Mouse (Mus musculus): ENCODE results near the gene Gm38394. TPM values are rescaled to one million over a fixed set of nuclear protein-coding genes. Genes with fewer than 3 reads are reported as not detected.

Gene Gm38394
- total RNA-seq, 2 experiments from 2014 or later = 24.0 to 24.2 TPM

DNA sequence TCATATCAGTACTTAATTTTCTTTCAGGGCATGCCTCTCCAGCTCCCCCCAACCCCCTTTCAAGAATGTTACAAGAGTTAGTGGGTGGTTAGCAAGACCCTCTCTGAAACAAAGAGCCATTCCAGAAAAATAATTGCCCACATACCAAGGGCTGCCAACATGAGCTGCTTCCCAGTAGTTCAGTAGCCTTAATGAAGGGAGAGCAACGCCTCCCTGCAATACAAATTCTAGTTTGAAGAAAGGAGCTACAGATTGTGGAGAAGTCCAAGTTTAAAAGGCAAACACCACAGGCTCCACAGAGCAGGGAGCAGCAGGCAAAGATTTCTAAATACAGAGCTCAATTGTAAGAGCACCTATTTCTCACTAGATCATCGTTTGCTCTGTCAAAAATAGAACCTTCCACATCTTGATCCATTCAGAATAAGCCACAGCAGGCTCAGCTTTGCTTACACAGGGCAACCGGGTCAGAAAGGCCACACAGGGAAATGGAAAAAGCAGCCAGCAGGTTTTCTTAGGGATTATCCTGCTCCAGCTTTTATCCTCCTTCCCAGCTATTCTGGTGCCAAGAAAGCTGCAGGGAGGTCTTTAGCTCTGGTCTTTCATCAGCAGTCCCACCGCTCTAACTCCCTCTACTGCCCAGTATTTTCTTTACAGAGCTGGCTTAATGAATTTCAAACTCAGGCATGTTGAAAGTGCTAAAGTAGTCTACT, 64.7 kb downstream of the Gm38394 start:
- DNase-seq (ENCODE audit: low spot score in 2 of 2) = peak; percentile 26 to 61

DNA sequence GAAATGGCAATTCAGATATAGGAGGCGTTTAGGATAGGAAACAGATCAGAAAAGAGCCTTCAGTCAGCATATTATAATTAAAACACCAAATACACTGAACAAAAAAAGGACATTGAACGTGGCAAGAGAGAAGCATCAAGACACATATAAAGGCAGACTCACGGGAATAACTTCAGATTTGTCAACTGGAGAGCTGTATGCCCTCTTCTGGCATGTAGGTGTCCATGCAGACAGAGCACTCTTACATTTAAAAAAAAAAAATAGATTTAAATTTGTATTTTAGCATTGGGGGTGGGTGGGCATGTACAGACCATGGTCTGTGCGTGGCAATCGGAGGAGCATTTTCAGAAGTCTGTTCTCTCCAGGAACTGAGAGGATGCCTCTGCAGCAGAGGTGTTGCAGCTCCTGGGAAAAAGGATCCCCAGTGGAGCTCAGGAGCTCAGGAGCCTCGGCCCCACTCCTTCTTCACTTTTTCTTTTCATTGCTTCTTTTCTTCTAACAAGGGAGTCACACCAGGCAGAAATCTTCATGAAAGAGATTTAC, 75.1 kb downstream of the Gm38394 start:
- DNase-seq (ENCODE audit: low spot score in 2 of 2) = no peak

DNA sequence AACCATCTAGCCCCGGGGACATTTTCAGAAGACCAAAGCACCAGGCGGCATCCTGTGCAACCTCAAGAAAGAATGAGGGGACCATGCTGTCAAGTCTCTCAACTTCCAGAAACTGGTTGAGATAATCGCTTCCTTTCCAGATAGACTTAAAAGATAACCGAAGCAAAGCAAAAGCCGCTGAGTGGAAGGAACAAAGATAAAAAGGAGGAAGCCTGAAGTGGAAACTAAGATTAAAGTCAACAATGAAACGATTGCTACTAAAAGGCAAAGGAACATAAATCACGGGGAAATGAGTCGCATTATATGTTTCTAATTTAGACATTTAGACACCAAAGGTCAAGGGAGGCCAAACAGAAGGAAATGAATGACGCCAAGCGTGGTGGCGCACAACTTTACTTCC, 89.8 kb downstream of the Gm38394 start:
- no peak for DNase-seq (ENCODE audit: low spot score in 2 of 2)

Other genes starting within 250 kb of the Gm38394 start
- gene Sox13, start 236.9 kb downstream of the Gm38394 start, total RNA-seq (2021) = 10 to 100 TPM; 11.3 to 11.5 TPM
- gene Snrpe, start 51.0 kb downstream of the Gm38394 start, total RNA-seq (2021) = 10 to 100 TPM; 70.6 to 81.4 TPM
- 1 to 10 TPM; 9.2 to 9.8 TPM for gene Zbed6, start 433 bp downstream of the Gm38394 start, total RNA-seq (2021)
- not detected for gene Lax1, start 28.8 kb upstream of the Gm38394 start, total RNA-seq (2021)
- gene Atp2b4, start 139.7 kb upstream of the Gm38394 start, total RNA-seq (2021) = 10 to 100 TPM; 62.9 to 67.4 TPM
- gene Optc, start 246.7 kb upstream of the Gm38394 start, total RNA-seq (2021) = 1 to 10 TPM in 1 of 2 experiments, under 1 TPM in 1; 0.60 to 1.3 TPM

All from layer of hippocampus, postnatal 14 days (tissue).